Mouse (Mus musculus): ENCODE data around the gene Cwh43. TPM values are rescaled to one million over a fixed set of nuclear protein-coding genes. Genes with fewer than 3 reads are reported as not detected.

Gene Cwh43
- polyA plus RNA-seq (2012; rRNA removed), result 7.5 and 10.2 TPM in 2 replicates

DNA sequence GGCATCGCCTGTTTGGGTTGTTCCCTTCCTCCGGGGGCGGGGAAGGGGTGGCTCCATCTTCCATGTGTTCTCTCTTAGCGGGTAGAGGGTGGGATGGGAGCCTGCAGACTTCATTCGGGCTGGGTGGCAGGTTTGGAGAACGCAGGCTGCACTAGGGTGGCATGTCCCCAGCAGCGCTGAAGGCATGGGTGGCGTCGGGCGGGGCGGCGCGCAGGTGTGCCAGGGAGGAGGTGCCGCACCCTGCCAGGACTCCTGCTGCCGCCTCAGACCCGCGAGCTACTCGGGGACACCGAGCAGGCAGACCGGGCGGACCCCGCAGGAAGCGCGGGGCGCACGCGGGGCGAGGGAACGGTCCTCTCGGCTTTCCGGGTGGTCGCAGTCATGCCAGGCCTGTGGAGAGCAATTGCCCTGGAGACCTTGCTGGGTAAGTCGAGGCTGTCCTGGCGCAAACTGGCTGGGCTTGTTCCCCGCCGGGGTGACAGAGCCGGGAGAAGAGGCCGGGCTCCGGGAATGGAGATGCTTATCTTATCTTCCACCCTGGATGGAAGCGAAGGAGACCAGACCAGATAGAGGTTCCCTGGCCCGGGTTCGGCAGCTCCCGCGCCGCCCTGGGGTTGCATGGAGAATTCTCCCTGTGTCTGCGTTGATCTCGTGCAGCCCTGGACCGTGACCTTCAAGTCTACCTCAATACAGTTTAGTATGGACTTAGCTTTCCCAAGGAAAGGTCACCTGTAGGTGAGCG lies at the start of gene Cwh43:
Gene Cwh43 (plus strand): TSS at position 95 of the 742 bp plus-strand sequence.
- Histone ChIP-seq H3K36me3 (ENCODE audit: control insufficient read depth, insufficient read depth, low read length) (no peaks in the 10 kb centered on the region), H3K27me3 (replicated peaks; ENCODE audit: control insufficient read depth, insufficient read depth, low read length) (no peaks in the 10 kb centered on the region), H3K4me3 (ENCODE audit: insufficient read depth, low read depth, low read length) (peak within 1 kb of the TSS; percentile 43), H3K4me1 (ENCODE audit: control insufficient read depth, insufficient read depth, low read length) (no peaks in the 10 kb centered on the region), H3K27ac (ENCODE audit: insufficient read depth, low read depth, low read length) (peak within 1 kb of the TSS; percentile 10; the same call in 1 of the 2 replicates)
- WGBS, result 2% methylated on average over 49 of the region's 49 CpGs
- peak; percentile 17 for DNase-seq
- no peak for TF ChIP-seq CTCF (conservative IDR thresholded peaks at IDR 0.05; ENCODE audit: insufficient read depth, insufficient read length, low read depth, low read length)
- TF ChIP-seq POLR2A (IDR thresholded peaks at IDR 0.05; ENCODE audit: low read depth, low read length), result no peak

DNA sequence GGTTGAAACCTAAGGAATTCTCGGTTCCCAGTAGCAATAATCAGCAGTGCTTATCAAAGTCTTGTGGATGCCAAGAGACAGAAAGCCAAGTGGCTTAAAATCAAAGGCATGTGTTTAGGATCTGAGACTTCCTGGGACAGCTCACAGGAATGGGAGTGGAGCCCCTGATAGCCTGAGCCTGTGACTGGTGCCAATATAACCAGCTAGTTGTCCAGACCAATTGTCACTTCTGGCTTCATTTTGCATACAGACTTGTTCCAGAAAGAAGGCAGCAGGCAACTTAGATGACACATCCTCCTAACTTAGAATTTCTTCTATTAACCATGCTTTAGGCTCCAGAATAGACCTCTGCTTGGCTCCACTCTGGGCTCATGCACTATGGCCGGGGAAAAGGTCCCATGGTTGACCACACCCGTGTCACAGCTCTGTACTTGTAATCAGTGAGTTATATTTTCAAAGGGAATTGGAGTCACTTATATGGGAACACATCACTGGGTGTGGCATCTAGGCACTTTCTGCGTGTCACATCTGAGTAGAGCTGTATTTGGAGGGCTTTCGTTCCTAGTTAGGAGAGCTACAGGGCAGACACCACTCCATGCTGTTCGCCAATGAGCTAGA lies 46.6 kb upstream of the Cwh43 start:
- no peak overlapping the region for H3K4me3 ChIP-seq (ENCODE audit: insufficient read depth, low read depth, low read length)
- DNase-seq, result no peak
- 70% methylated on average over 6 of the region's 6 CpGs for WGBS
- H3K4me1 ChIP-seq (ENCODE audit: control insufficient read depth, insufficient read depth, low read length), result no peaks in the 10 kb centered on the region
- no peak for TF ChIP-seq POLR2A (IDR thresholded peaks at IDR 0.05; ENCODE audit: low read depth, low read length)
- TF ChIP-seq CTCF (conservative IDR thresholded peaks at IDR 0.05; ENCODE audit: insufficient read depth, insufficient read length, low read depth, low read length), result no peak
- no peaks in the 10 kb centered on the region for H3K27me3 ChIP-seq (replicated peaks; ENCODE audit: control insufficient read depth, insufficient read depth, low read length)
- no peaks in the 10 kb centered on the region for H3K36me3 ChIP-seq (ENCODE audit: control insufficient read depth, insufficient read depth, low read length)
- H3K27ac ChIP-seq (ENCODE audit: insufficient read depth, low read depth, low read length), result no peak overlapping the region

DNA sequence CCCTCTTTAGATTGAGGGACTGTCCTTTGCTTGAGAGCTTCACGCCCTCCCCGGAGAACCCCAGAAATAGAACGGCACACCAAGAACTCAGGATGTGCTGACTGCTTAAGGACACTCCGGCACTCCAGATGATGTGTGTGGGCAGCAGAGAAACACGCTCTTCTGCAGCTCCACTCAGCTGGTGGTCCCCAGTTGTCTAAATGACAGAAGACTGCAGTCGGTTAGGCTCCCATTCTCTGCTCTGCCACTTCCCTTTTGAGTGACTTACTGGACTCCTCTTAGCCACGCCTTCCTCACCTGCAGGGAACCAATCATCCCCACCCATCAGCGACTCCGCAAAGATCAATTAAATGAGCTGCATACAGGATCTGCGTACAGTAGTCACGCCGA lies 46.1 kb upstream of the Cwh43 start:
- WGBS, result 44% methylated on average over 12 of the region's 12 CpGs
- H3K4me3 ChIP-seq (ENCODE audit: insufficient read depth, low read depth, low read length), result no peak overlapping the region
- H3K36me3 ChIP-seq (ENCODE audit: control insufficient read depth, insufficient read depth, low read length), result no peaks in the 10 kb centered on the region
- no peaks in the 10 kb centered on the region for H3K4me1 ChIP-seq (ENCODE audit: control insufficient read depth, insufficient read depth, low read length)
- TF ChIP-seq POLR2A (IDR thresholded peaks at IDR 0.05; ENCODE audit: low read depth, low read length) (no peak), CTCF (conservative IDR thresholded peaks at IDR 0.05; ENCODE audit: insufficient read depth, insufficient read length, low read depth, low read length) (no peak)
- no peak for DNase-seq
- H3K27me3 ChIP-seq (replicated peaks; ENCODE audit: control insufficient read depth, insufficient read depth, low read length), result no peaks in the 10 kb centered on the region
- H3K27ac ChIP-seq (ENCODE audit: insufficient read depth, low read depth, low read length), result no peak overlapping the region

DNA sequence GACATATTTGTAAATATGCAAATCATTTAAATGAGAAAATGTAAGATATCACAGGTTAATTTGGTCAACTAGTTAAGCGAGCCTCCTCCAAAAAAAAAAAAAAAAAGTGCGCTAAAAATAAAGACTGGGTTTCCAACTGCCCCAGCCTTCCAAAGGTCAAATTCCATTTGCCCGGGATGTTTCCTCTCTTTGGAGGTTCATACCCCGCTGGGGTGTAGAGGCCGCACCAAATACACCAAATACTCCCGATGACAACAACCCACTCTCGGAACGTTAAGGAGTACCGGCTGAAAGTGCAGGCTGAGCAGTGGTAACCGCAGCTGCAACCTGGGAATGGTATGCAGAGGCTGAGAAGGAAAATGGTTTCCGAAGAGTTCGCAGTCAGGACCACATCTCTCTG lies 45.6 kb upstream of the Cwh43 start:
- Histone ChIP-seq H3K4me1 (ENCODE audit: control insufficient read depth, insufficient read depth, low read length) (no peaks in the 10 kb centered on the region), H3K27ac (ENCODE audit: insufficient read depth, low read depth, low read length) (no peak overlapping the region), H3K36me3 (ENCODE audit: control insufficient read depth, insufficient read depth, low read length) (no peaks in the 10 kb centered on the region), H3K4me3 (ENCODE audit: insufficient read depth, low read depth, low read length) (no peak overlapping the region), H3K27me3 (replicated peaks; ENCODE audit: control insufficient read depth, insufficient read depth, low read length) (no peaks in the 10 kb centered on the region)
- whole genome bisulfite sequencing, result 33% methylated on average over 12 of the region's 12 CpGs
- TF ChIP-seq CTCF (conservative IDR thresholded peaks at IDR 0.05; ENCODE audit: insufficient read depth, insufficient read length, low read depth, low read length), result no peak
- no peak for TF ChIP-seq POLR2A (IDR thresholded peaks at IDR 0.05; ENCODE audit: low read depth, low read length)
- DNase-seq, result peak; percentile 30

DNA sequence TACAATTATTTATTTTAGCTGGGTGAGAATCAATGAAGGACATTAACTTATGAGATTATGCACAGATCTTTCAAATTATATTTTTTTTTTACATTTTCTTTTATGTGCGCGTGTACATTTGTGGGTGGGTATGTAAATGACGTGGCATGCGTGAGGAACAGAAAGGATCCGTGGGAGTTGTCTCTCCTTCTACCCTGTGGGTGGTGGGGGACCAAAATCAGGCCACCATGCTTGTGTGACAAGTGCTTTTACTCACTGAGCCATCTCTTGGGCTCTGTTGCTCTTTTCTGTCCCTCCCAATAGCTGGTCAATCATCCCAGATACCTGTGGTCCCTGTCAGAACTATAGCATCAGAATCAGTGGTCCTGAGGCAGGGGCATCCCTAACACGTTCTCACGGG lies 43.5 kb upstream of the Cwh43 start:
- Histone ChIP-seq H3K27me3 (replicated peaks; ENCODE audit: control insufficient read depth, insufficient read depth, low read length) (no peaks in the 10 kb centered on the region), H3K27ac (ENCODE audit: insufficient read depth, low read depth, low read length) (no peak overlapping the region), H3K4me1 (ENCODE audit: control insufficient read depth, insufficient read depth, low read length) (no peaks in the 10 kb centered on the region), H3K36me3 (ENCODE audit: control insufficient read depth, insufficient read depth, low read length) (no peaks in the 10 kb centered on the region), H3K4me3 (ENCODE audit: insufficient read depth, low read depth, low read length) (no peak overlapping the region)
- WGBS, result 72% methylated on average over 7 of the region's 7 CpGs
- TF ChIP-seq CTCF (conservative IDR thresholded peaks at IDR 0.05; ENCODE audit: insufficient read depth, insufficient read length, low read depth, low read length), result no peak
- DNase-seq, result no peak

DNA sequence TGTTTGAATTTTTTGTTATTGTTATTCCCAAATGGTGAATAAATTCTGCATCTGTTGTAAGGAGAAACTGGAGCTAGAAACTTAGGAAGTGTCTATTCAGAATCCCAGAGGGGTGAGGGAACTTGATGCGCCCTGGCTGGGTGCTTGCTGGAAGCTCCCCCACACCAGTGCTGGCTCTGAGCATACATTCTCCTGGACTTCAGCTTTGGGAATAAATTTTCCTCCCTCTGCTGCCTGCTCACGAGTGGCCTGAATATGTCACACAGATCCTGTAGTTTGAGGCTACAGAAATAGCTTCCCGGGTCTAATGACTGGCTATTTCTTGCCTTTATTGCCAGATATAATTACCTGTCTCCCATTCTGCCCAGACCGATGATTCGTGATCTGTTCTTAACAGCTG lies 43.1 kb upstream of the Cwh43 start:
- TF ChIP-seq POLR2A (IDR thresholded peaks at IDR 0.05; ENCODE audit: low read depth, low read length), result no peak
- no peak for TF ChIP-seq CTCF (conservative IDR thresholded peaks at IDR 0.05; ENCODE audit: insufficient read depth, insufficient read length, low read depth, low read length)
- Histone ChIP-seq H3K27me3 (replicated peaks; ENCODE audit: control insufficient read depth, insufficient read depth, low read length) (no peaks in the 10 kb centered on the region), H3K4me1 (ENCODE audit: control insufficient read depth, insufficient read depth, low read length) (no peaks in the 10 kb centered on the region), H3K36me3 (ENCODE audit: control insufficient read depth, insufficient read depth, low read length) (no peaks in the 10 kb centered on the region), H3K4me3 (ENCODE audit: insufficient read depth, low read depth, low read length) (no peak overlapping the region), H3K27ac (ENCODE audit: insufficient read depth, low read depth, low read length) (no peak overlapping the region)
- 48% methylated on average over 5 of the region's 5 CpGs for WGBS
- DNase-seq, result no peak

DNA sequence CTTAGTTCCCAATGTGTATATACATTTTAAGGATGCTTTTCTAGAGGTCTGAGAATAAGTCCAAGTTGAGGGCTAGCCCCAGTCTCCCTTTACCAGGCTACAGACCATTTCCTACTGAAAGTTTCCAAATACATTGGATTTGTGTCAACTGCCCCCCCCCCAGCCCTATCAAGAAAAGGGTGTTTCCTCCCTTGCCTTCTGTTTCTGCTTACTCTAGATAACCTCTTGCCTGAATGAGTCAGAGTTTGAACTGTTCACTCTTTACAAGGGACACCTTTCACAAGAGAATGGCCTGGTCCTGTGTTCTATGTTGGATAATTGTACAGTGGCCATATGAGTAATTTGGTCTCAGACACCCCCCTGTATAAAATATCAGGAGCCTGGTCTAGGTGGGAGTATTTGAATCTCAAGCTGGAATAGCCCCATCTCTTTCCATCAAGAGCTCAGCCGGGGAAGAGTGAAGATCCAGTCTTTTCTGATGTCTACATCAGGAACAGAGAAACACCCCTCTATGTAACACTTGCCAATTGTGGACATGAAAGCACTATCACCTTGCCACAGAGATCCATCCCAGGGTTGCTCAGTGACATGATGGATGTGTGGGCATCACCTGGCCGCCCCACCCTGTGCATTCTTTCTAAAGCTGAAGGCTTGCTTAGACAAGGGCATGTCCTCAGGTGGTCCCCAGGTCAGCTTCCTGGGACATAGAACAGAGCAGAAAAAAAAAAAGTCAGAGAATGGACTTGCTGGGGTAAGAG lies 41.6 kb upstream of the Cwh43 start:
- TF ChIP-seq CTCF (conservative IDR thresholded peaks at IDR 0.05; ENCODE audit: insufficient read depth, insufficient read length, low read depth, low read length) (no peak), POLR2A (IDR thresholded peaks at IDR 0.05; ENCODE audit: low read depth, low read length) (no peak)
- DNase-seq, result no peak
- H3K4me1 ChIP-seq (ENCODE audit: control insufficient read depth, insufficient read depth, low read length), result no peaks in the 10 kb centered on the region
- H3K4me3 ChIP-seq (ENCODE audit: insufficient read depth, low read depth, low read length), result no peak overlapping the region
- no peaks in the 10 kb centered on the region for H3K27me3 ChIP-seq (replicated peaks; ENCODE audit: control insufficient read depth, insufficient read depth, low read length)
- 98% methylated on average over 2 of the region's 2 CpGs for WGBS
- H3K36me3 ChIP-seq (ENCODE audit: control insufficient read depth, insufficient read depth, low read length), result no peaks in the 10 kb centered on the region
- H3K27ac ChIP-seq (ENCODE audit: insufficient read depth, low read depth, low read length), result no peak overlapping the region
